Mouse (Mus musculus): ENCODE measurements around the gene Hoxb7.

- TF ChIP-seq POLR2A (IDR thresholded peaks at IDR 0.05; ENCODE audit: borderline replicate concordance, extremely low read depth, low read depth, low read length) (no peak), CTCF (IDR thresholded peaks at IDR 0.05; ENCODE audit: insufficient read depth, low read length) (no peak)
Observed at GRCm38 (mm10) chr11:96291681-96292564, 5.5 kb downstream of the Hoxb7 start, which contains the start of gene Hoxb6.

Data from lung, adult 2 months (tissue).